Mouse (Mus musculus) skeletal muscle tissue, adult 2 months (tissue): ENCODE data around the gene Cntnap2.
A peak's percentile ranks its signal among the peaks of the same experiment; 100 is the strongest.

Experiments
- DNase-seq: peaks from one replicate; pipeline ENCODE4 v3.0.0-alpha.2; 2012; ENCODE audit warnings: low read depth, low spot score

The Cntnap2 gene

GRCm38 (mm10) chr6:45059091-45059490, at the start of gene Cntnap2:
Cntnap2 (plus strand) TSS chr6:45059357.
- DNase-seq: no peak

GRCm38 (mm10) chr6:45026011-45026682, 33.0 kb upstream of the Cntnap2 start:
- no peak for DNase-seq

GRCm38 (mm10) chr6:45039454-45039853, 19.7 kb upstream of the Cntnap2 start:
- DNase-seq: no peak

GRCm38 (mm10) chr6:45059556-45060471, 657 bp downstream of the Cntnap2 start:
- no peak for DNase-seq

- no peak for DNase-seq
Measured at GRCm38 (mm10) chr6:45062214-45062997, 3.2 kb downstream of the Cntnap2 start.

- DNase-seq: no peak
Measured at GRCm38 (mm10) chr6:45088304-45088703, 29.1 kb downstream of the Cntnap2 start.

GRCm38 (mm10) chr6:45113613-45114012, 54.5 kb downstream of the Cntnap2 start:
- DNase-seq: no peak

- no peak for DNase-seq
Measured at GRCm38 (mm10) chr6:45144882-45145281, 85.7 kb downstream of the Cntnap2 start.

GRCm38 (mm10) chr6:45205039-45205438, 145.9 kb downstream of the Cntnap2 start:
- DNase-seq: no peak

GRCm38 (mm10) chr6:45214330-45214729, 155.2 kb downstream of the Cntnap2 start:
- no peak for DNase-seq

GRCm38 (mm10) chr6:45229002-45229401, 169.8 kb downstream of the Cntnap2 start:
- DNase-seq: no peak

GRCm38 (mm10) chr6:45232571-45232970, 173.4 kb downstream of the Cntnap2 start:
- DNase-seq: no peak

- no peak for DNase-seq
Measured at GRCm38 (mm10) chr6:45236531-45236930, 177.4 kb downstream of the Cntnap2 start.

- no peak for DNase-seq
Measured at GRCm38 (mm10) chr6:45238117-45238516, 179.0 kb downstream of the Cntnap2 start.

GRCm38 (mm10) chr6:45241218-45241617, 182.1 kb downstream of the Cntnap2 start:
- no peak for DNase-seq

GRCm38 (mm10) chr6:45244680-45245079, 185.5 kb downstream of the Cntnap2 start:
- no peak for DNase-seq

GRCm38 (mm10) chr6:45258047-45258446, 198.9 kb downstream of the Cntnap2 start:
- DNase-seq: no peak

- DNase-seq: peak; percentile 2
Measured at GRCm38 (mm10) chr6:45271537-45271936, 212.4 kb downstream of the Cntnap2 start.

- DNase-seq: no peak
Measured at GRCm38 (mm10) chr6:45273259-45273775, 214.2 kb downstream of the Cntnap2 start.

- DNase-seq: peak; percentile 43
Measured at GRCm38 (mm10) chr6:45290154-45290553, 231.0 kb downstream of the Cntnap2 start.

- no peak for DNase-seq
Measured at GRCm38 (mm10) chr6:45317455-45317854, 258.3 kb downstream of the Cntnap2 start.

- DNase-seq: no peak
Measured at GRCm38 (mm10) chr6:45323505-45323904, 264.3 kb downstream of the Cntnap2 start.
